Mouse (Mus musculus): ENCODE measurements around the gene Aff4.
"Not testable (repeated sequence)": the region's sequence is repeated elsewhere in the genome, so short reads cannot be mapped to it uniquely, and the experiment has no call there.

The Aff4 gene

DNA sequence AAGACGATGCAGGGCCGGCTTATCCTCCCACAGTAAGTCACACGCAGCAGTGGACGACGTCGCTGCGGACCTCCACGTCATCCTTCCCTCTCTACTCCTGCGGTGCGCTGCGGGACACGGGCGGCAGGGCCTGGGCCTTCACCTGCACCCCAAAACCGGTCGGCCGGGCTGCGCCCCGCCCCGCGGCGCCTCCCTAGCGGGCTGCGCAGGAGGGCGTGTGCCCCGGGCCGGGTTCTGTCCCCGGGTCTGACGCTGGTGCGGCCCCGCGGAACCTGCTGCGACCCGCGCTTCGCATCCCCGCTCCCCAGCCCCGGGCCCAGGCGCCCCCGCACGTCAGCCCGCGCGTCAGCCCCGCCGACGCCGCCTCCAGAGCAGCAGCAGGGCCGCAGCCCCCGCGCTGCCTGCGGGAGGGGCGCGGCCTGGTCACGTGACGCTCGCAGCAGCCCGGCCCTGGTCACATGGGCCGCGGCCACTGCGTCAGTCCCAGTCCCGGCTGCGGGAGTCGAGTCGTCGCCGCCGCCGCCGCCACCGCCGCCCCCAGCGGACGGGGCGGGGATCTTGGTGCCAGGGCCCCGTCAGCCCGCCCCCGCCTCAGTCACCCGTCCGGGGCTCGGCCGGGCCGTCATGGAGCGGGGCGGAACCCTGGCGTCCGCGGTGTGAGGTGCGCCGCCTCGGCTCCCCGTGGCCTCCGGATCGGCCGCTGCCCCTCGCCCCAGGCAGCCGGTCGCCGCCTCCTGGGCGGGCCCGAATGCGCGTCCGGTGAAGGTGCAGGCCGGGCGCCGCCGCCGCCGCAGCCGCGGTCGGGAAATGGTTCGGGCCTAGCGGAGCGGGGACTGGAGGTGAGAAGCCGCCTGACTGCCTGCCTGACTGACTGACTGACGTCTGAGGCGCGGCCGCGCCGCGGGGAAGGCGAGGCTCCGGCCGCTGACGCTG is at the start of gene Aff4:
Gene Aff4 (plus strand): TSS at position 543 of the 933 bp plus-strand sequence.
- DNase-seq (ENCODE audit: low spot score in 2 of 2), result peak; percentile 90 to 93

DNA sequence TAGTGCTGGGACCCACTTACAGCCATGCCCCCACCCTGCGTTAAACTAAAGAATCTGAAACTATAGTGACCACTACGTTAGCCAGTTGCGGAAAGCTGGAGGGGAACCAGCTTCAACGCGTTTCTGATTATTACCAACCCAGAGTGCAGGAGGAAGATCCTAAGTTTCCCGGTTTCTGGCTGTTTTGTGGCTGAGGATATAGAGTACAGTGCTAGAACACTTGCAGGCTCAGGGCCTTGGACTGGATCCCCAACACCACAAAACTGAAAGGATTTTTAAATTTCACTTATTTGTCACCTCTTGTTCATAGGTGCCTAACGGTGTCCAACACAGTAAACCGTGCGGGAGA is 49.5 kb upstream of the Aff4 start:
- no peak for DNase-seq (ENCODE audit: low spot score in 2 of 2)

DNA sequence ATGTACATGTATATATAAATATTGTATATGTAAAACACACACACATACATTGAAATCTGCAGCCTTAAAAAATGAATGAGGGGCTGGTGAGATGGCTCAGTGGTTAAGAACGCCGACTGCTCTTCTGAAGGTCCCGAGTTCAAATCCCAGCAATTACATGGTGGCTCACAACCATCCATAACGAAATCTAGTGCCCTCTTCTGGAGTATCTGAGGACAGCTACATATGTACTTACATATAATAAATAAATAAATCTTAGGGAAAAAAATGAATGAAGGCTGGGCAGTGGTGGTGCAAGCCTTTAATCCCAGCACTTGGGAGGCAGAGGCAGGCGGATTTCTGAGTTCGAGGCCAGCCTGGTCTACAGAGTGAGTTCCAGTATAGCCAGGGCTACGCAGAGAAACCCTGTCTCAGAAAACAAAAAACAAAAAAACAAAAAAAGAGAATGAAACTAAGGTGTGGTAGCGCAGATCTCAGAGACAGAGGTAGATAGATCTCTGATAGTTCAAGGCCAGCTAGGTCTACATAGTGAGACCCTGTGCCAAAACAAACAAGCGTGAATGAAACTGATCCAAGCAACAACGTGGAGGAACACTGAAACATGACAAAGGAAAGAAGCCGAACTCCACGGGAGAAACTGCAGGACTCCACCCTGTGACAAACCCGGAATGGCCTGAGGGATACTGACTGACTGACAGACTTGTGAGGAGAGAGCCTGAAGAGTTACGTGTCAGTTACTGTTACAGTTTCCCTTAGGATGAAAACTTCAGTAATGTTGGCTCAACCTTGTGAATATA is 46.4 kb upstream of the Aff4 start:
- no peak for DNase-seq (ENCODE audit: low spot score in 2 of 2)

DNA sequence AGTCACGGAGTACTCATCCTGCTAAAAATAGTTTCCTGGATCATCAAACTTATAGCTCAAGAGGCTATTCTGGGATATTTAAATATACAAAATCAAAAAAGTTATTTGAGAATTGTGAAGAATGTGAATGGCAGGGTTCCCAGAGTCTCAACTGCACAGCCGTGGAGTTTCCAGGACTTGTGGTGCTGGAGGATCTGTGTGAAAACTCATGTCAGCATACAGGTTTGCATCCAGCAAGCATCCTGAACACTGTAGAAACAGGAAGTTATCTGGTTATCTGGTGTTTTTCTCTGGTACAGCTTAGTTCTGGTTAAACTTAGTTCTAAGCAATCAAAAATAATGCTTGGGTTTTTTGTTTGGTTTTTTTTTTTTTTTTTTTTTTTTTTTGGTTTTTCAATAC is 43.7 kb upstream of the Aff4 start:
- DNase-seq (ENCODE audit: low spot score in 2 of 2), result no peak

DNA sequence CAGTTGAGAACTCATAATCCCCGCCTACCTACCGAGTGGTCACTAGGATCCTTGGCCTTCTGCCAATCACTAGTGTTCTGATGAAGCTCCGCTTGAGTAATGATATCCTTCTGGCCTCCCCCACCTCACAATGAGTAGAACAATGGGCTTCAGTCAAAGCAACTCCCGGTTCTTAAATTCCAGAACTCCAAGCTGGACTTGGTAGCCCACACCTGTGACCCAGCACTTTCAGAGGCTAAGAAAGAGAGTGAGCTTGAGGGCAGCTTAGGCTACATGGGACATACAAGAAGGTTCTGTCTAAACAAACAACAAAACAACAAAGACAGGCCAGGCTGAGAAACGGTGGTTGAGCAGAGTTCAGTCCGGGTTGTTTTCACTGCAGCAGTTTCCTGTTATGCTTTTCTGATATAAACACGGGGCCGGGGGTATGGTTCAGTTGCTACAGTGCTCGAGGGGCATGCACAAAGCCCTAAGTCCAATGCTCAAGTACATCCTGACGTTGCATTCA is 43.0 kb upstream of the Aff4 start:
- peak; percentile 41 to 56 for DNase-seq (ENCODE audit: low spot score in 2 of 2)

DNA sequence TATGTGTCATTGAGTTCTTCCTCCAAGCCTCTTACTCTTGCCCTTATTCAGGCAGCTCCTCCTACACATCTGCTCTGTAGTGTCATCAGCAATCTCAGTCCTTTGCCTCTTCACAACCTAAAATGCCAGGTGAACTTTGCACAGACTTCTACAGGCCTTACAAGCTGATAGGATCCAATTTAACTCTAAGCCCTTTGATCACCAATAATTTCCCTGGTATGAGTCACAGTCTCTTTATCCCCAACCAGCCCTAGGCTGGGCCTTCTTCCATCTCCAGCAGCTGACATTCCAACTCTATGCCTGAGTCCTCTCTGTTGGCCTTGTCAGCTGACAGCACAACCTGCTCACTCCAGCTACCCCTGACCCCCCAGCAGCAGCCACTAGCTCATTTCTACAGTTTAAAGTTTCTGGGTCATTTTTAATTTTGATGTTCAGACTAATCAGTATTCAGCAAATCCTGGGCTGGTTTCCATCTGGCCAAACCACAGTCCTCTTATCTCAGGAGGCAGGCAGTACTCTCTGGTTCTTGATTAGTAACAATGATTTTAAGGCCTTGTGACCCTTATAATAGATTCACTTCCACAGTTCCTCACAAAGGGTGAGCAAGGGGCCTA is 42.3 kb upstream of the Aff4 start:
- peak; percentile 71 to 79 for DNase-seq (ENCODE audit: low spot score in 2 of 2)

DNA sequence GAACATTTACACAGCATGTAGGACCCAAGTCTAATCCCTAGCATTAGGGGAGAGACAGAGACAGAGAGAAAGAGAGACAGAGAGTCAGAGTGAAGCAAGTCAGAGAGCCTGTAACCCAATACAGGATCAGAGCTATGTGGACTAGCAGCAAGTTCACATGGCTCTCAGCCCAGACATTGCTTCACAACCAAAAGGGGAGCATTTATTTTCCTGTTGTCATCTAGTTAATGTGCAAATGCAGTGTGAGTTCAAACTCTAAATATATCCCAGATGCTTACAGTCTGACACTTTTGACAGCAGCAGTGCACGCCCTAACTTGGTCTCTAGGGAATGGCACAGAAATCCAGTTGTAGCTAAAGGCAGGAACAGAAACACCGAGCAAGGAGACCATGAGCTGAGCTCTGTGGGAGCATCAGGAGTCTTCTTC is 41.7 kb upstream of the Aff4 start:
- peak; percentile 91 to 92 for DNase-seq (ENCODE audit: low spot score in 2 of 2)

DNA sequence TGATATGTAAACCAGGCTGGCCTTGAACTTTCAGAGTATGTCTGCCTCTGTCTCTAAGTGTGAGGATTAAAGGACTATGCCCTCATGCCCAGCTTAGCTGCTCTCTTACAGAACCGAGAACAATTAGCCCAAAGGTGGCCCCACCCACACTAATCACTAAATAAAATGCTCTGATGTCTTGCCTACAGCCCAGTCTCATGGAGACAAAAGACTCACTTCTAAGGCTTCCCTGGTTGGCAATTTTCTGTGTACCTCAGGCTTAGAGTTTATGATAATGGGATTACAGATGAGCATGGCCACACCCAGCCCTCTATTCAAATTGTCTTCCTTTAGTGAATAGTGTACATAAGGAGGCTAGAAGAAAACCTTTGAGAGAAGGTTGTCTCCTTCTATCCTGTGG is 39.2 kb upstream of the Aff4 start:
- no peak for DNase-seq (ENCODE audit: low spot score in 2 of 2)

DNA sequence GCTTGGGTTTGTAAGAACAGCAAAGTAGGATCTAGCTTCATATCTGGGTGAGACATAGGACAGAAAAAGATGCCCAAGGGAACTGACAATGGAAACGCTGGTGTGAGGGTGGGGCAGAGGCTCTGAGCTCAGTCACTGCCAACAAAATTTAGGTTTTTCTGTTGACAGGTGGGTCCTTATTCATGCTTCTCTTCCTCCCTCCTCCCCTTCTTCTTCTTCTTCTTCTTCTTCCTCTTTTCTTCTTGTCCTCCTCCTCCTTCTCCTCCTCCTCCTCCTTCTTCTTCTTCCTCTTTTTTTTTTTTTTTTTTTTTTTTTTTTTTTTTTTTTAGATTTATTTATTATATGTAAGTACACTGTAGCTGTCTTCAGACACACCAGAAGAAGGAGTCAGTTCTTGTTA is 37.8 kb upstream of the Aff4 start:
- not testable (repeated sequence) for DNase-seq (ENCODE audit: low spot score in 2 of 2)

DNA sequence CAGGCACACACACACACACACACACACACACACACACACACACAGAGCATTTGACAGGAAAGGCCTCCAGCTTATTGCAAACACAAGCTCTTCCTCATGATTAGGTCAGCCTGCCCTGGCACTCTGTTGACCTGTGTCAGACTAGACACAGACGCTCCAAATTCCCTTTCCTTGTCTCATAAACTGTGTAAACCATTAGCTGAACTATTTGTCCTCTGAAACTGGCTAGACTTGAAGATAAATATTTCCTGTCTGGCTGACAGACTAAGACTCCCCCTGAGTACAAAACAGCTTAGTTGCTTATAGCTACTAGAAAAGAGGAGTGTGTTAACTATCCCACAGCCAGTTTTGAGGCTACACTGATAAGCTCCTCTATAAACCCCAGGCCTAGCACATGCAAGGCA is 35.9 kb upstream of the Aff4 start:
- peak; percentile 17 to 33 for DNase-seq (ENCODE audit: low spot score in 2 of 2)

DNA sequence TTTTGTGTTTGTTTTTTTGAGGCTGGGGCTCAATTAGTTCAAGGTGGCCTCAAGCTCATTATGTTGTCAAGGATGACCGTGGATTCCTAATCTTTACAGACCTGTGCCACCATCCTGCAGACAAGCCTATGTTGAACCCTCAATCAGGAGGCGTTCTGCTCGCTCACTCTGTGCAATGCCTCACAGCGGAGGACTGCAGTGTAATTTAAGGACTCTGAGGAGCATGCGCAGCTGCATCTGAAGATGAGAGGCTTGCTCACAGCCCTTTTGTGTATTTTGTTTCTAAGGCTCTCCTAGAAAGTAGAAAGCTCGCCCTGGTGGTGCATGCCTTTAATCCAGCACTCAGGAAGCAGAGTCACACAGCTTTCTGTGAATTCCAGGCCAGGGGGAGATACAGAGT is 33.6 kb upstream of the Aff4 start:
- no peak for DNase-seq (ENCODE audit: low spot score in 2 of 2)

DNA sequence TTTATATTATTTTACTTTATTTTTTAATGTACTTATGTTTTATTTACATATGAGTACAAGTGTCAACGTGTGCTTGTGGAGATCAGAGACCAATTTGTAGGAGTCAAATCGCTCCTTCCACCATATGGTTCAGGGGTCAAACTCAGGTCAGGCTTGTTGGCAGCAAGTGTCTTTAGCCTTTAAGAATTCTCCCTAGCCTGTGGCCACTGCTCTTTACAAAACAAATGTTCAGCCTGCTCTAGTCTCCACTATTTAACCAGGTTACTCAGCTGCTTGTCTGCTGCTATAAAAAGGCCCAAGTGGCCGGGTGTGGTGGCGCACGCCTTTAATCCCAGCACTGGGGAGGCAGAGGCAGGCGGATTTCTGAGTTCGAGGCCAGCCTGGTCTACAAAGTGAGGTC is 32.6 kb upstream of the Aff4 start:
- no peak for DNase-seq (ENCODE audit: low spot score in 2 of 2)

DNA sequence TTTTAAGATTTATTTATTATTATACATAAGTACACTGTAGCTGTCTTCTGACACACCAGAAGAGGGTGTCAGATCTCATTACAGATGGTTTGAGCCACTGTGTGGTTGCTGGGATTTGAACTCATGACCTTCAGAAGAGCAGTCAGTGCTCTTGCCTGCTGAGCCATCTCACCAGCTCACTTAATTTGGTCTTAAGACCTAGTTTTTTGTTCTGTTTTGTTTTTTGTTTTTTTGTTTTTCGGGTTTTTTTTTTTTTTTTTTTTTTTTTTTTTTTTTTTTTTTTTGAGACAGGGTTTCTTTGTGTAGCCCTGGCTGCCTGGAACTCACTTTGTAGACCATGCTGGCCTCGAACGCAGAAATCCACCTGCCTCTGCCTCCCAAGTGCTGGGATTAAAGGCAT is 32.1 kb upstream of the Aff4 start:
- DNase-seq (ENCODE audit: low spot score in 2 of 2), result not testable (repeated sequence)

DNA sequence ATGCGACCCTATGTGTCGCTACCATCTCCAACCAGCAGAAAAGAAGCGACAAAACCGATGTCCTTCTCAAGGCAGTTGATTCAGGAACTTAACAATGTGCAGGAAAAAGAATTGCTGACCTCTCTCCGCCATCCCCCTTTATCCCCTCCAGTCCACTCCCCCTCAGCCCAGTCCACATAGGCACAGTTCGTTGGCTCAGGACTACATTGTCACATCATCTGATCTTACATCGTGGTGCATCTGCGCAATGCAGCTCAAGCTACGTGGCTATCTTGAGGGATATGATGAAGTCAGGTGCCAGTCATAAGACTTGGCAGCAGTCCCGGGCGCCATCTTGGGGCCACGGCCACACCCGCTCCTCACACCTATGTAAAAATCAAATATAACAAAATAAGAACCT is 30.8 kb upstream of the Aff4 start:
- not testable (repeated sequence) for DNase-seq (ENCODE audit: low spot score in 2 of 2)

DNA sequence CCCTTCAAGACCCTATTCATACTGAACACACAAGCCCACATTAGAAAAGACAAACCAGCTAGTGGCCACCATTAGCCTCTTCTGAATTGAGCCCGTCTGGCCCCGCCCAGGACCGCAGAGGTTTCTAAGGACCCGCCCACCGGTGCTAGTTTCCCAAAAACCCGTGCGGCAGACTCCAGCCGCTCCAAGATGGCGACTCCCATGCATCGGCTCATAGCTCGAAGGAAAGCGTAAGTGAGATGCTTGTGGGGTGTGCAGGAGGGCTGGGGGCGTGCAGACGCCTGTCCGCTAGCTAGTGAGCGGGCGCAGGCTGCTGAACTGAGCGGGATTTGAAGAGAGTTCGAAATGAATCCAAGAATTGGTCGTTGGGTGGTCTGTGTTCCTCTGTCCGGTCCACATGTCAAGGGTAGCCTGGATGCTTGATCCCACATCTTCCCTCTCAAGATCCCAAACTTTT is 26.1 kb upstream of the Aff4 start, which contains the start of gene Zcchc10:
Gene Zcchc10 (plus strand): TSS at position 168 of the 457 bp plus-strand sequence.
- DNase-seq (ENCODE audit: low spot score in 2 of 2), result peak; percentile 82 to 90

DNA sequence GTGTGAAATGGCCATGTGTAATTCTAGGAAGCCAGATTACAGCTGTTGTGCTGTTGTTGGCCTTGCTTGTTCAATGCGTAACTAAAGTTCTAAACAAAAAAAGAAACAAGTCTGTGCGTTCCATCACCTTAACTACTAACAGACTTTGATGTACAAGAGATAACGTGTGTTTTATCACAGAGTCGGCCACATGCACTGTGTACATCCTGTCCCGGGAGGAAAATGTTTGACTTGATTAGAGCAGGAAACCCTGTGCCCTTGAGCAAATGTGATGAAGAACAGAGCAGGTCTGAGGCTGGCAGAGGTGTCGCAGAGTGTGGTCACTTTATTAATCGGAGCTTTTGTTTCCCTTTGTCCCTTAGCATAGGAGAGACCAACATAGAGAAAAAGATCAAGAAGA is 20.3 kb upstream of the Aff4 start:
- DNase-seq (ENCODE audit: low spot score in 2 of 2), result no peak

DNA sequence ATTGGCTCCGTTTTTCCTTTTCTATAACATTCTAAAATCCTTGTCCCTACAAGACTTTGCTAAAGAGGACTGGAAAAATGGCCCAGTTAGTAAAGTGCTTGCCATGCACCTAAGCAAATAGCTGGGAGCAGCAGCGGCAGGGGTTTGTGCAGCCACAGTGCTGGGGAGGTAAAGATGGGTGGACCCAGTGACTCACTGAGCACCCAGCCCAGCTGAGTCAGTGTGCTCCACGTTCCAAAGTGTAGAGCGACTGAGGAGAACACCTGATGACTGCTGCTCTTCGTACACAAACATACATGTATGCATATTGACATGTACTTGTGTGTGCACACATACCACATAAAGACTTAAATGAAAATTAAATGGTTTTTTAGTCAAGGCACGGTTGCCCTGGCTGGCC is 19.5 kb upstream of the Aff4 start:
- DNase-seq (ENCODE audit: low spot score in 2 of 2), result no peak

DNA sequence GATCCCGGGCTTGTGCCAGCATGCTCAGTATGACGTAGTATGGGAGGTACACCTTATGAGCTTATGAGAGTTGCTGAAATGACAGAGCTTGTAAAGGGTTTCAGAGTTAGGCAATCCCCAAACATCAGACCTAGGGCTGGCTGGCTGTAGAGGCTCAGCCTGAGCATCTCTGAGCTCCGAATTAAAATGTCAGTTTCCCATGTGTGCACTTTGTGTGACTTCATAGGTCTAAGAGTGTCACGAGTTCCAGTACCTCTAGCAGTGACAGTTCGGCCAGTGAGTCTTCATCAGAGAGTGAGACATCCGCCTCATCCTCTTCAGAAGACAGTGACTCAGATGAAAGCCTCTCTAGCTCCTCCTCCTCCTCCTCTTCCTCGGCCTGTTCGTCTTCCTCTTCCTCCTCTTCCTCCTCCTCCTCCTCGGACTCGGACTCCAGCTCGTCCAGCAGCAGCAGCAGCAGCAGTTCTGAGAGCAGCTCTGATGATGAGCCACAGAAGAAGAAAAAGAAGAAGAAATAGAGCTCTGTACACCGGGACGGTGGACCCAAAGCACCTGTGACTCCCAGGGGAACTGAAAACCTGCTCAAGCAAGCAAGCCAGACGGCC is 18.5 kb upstream of the Aff4 start:
- DNase-seq (ENCODE audit: low spot score in 2 of 2), result no peak

DNA sequence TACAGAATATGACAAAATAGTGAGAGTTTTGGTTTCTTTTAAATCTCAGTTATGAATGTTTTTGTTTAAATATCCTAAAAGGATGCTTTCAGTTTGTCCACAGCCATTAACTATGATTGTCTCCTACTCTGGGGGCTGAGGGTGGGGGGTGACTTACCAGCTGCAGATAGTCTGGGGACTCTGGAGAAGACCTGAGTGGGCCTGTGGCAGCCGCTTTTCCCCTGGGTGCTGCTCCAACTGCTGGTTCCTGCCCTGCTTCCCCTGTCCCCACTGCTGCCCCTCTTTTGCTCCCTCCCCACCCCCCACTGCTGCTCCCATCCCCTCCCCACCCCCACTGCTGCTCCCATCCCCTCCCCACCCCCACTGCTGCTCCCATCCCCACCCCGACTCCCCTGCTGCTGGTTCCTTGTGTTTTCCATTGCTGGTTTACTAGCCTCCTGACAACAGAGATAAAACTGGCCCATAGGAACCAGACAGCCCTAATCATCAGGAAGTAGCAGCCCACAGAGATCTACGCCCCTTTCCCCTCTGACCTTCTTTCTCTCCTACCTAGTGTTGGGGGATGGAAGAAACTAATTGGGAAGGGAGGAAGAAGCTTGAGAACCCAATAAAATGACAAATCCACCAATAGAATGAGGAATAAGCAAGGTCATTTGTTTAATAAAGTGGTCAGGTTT is 15.0 kb upstream of the Aff4 start:
- no peak for DNase-seq (ENCODE audit: low spot score in 2 of 2)

DNA sequence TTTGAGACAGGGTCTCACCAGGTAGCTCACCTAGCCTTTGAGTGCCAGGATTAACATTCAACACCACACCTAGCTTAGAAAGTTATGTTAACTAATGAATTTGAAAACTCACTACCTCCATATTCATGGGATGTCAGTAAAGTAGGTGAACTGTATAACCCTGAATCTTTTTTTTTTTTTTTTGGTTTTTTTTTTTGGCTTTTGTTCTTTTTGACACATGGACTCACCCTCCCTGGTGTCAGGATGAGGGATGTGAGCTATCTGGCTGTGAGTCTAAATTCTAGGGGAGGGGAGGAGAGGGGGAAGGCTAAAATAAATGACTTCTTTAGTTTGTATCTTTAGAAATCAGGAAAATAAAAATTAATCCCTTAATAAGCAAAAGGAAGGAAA is 14.5 kb upstream of the Aff4 start:
- DNase-seq (ENCODE audit: low spot score in 2 of 2), result no peak

DNA sequence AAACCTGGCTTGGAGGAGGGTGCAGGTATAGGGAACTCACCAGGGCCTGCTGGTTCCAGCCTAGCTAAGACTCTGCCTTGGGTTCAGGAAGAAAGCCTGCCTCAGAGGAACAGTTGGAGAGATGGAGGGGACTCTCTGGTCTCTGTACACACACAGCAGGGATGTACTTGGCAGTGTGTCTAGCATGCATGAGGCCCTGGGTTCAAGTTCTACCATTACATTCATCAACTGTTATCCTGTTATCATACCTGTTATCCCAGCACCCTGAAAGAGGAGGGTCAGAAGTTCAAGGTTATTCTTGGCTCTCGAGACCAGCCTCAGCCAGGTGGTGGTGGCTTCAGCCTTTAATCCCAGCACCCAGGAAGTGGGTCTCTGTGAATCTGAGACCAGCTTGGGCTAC is 13.7 kb upstream of the Aff4 start:
- DNase-seq (ENCODE audit: low spot score in 2 of 2), result no peak
